Comparison of ENCODE assay signal across 8 mouse cellular contexts in the genomic region with DNA sequence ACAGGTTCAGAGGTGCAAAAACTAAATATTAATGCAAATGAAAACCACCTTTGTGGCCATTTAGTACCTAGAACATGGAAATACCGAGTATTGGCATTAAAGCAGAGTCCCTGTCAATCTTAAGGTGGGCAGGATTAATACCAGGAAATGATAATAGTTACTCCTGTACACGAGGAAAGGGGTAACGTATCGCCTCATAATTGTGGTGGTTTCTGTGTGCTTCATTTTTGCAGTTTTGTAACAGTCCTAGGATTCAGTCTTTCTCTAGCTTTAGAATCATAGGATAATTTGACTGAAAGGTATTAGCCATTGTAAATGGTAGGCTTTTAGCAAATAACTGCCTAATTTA. TPM values are rescaled to one million over a fixed set of nuclear protein-coding genes. Genes with fewer than 3 reads are reported as not detected.
DNase-seq lines count a peak whose midpoint lies in the region; ATAC-seq and TF ChIP-seq lines count a peak whose summit lies in the region.

No protein-coding gene starts in this region.

- no peak for ATAC-seq in megakaryocyte, adult 5-6 weeks (ENCODE audit: poor library complexity, severe bottlenecking)
- ATAC-seq in forebrain, embryonic 11.5 days (replicated peaks; ENCODE audit: low FRiP score): no peak
- no peak for ATAC-seq in limb, embryonic 14.5 days (ENCODE audit: low FRiP score, low read depth)
- ATAC-seq in stomach, embryonic 15.5 days (ENCODE audit: insufficient read depth, low FRiP score, low read depth): no peak

- no peaks in the 10 kb centered on the region for H3K9me3 ChIP-seq in megakaryocyte, embryonic 14.5 days
- no peaks in the 10 kb centered on the region for H3K9me3 ChIP-seq in forebrain, embryonic 11.5 days (ENCODE audit: control insufficient read depth, low read length)
- no peaks in the 10 kb centered on the region for H3K9me3 ChIP-seq in limb, embryonic 14.5 days (ENCODE audit: control insufficient read depth, low read length)
- no peaks in the 10 kb centered on the region for H3K9me3 ChIP-seq in stomach, embryonic 15.5 days

- no peak overlapping the region for H3K27ac ChIP-seq in forebrain, embryonic 11.5 days (ENCODE audit: low read depth, low read length)
- no peak overlapping the region for H3K27ac ChIP-seq in limb, embryonic 14.5 days (replicated peaks; ENCODE audit: low read depth, low read length)
- H3K27ac ChIP-seq in stomach, embryonic 15.5 days: peak overlapping the region; percentile 92; the same call in 1 of the 2 replicates

- H3K27me3 ChIP-seq in megakaryocyte, embryonic 14.5 days (replicated peaks): no peaks in the 10 kb centered on the region
- H3K27me3 ChIP-seq in forebrain, embryonic 11.5 days (ENCODE audit: control insufficient read depth, insufficient read depth, low read length): no peaks in the 10 kb centered on the region
- no peaks in the 10 kb centered on the region for H3K27me3 ChIP-seq in limb, embryonic 14.5 days (ENCODE audit: control insufficient read depth, insufficient read depth, low read length)
- no peaks in the 10 kb centered on the region for H3K27me3 ChIP-seq in stomach, embryonic 15.5 days (replicated peaks)

- H3K4me1 ChIP-seq in megakaryocyte, embryonic 14.5 days: peaks cover 56% of the 10 kb centered on the region
- H3K4me1 ChIP-seq in forebrain, embryonic 11.5 days (replicated peaks; ENCODE audit: control insufficient read depth, insufficient read depth, low read length): 0 out of 2 replicates have a peak, but pooled peaks cover 3% of the 10 kb centered on the region
- H3K4me1 ChIP-seq in limb, embryonic 14.5 days (ENCODE audit: control insufficient read depth, insufficient read depth, low read length): peaks cover 19% of the 10 kb centered on the region; the same call in 1 of the 2 replicates
- peaks cover 18% of the 10 kb centered on the region; the same call in 1 of the 2 replicates for H3K4me1 ChIP-seq in stomach, embryonic 15.5 days

- DNase-seq in forebrain, embryonic 11.5 days (ENCODE audit: low spot score): no peak
- DNase-seq in limb, embryonic 14.5 days (ENCODE audit: low spot score): no peak
- DNase-seq in cerebellum, postnatal 25 days: no peak
- DNase-seq in c-Kit-positive CD71-positive TER-119-positive erythroid progenitor cells, embryonic 14.5 days (ENCODE audit: low spot score): no peak
- no peak for DNase-seq in layer of hippocampus, postnatal 36 days

- peak overlapping the region; percentile 94 for H3K4me3 ChIP-seq in megakaryocyte, embryonic 14.5 days (replicated peaks)
- peak overlapping the region; percentile 100 for H3K4me3 ChIP-seq in forebrain, embryonic 11.5 days (ENCODE audit: low read depth, low read length)
- H3K4me3 ChIP-seq in limb, embryonic 14.5 days (replicated peaks; ENCODE audit: low read length): peak overlapping the region; percentile 96
- H3K4me3 ChIP-seq in stomach, embryonic 15.5 days (replicated peaks): peak overlapping the region; percentile 95

- no peak overlapping the region; the same call in 1 of the 2 replicates for H3K9ac ChIP-seq in forebrain, embryonic 11.5 days (ENCODE audit: low read length)
- H3K9ac ChIP-seq in limb, embryonic 14.5 days (ENCODE audit: low read depth, low read length, severe bottlenecking): no peak overlapping the region
- no peak overlapping the region for H3K9ac ChIP-seq in stomach, embryonic 15.5 days

- no peak for TF ChIP-seq POLR2A in limb, embryonic 14.5 days (IDR thresholded peaks at IDR 0.05; ENCODE audit: borderline replicate concordance, extremely low read depth, insufficient read depth, insufficient read length)

- H3K4me2 ChIP-seq in forebrain, embryonic 11.5 days (ENCODE audit: low read depth, low read length, severe bottlenecking): peak overlapping the region; percentile 84
- H3K4me2 ChIP-seq in limb, embryonic 14.5 days (replicated peaks; ENCODE audit: low read depth, low read length, severe bottlenecking): peak overlapping the region; percentile 89
- H3K4me2 ChIP-seq in stomach, embryonic 15.5 days: peak overlapping the region; percentile 82

- 55% methylated on average over 4 of the region's 4 CpGs for WGBS in forebrain, embryonic 11.5 days
- 33% methylated on average over 4 of the region's 4 CpGs for WGBS in limb, embryonic 14.5 days
- 21% methylated on average over 4 of the region's 4 CpGs for WGBS in stomach, embryonic 15.5 days

- peaks cover 42% of the 10 kb centered on the region for H3K36me3 ChIP-seq in megakaryocyte, embryonic 14.5 days (replicated peaks; ENCODE audit: low read length)
- H3K36me3 ChIP-seq in forebrain, embryonic 11.5 days (ENCODE audit: control insufficient read depth, insufficient read depth, low read length): peaks cover 19% of the 10 kb centered on the region
- H3K36me3 ChIP-seq in limb, embryonic 14.5 days (ENCODE audit: control insufficient read depth, insufficient read depth, low read length): peaks cover 41% of the 10 kb centered on the region
- H3K36me3 ChIP-seq in stomach, embryonic 15.5 days: peaks cover 33% of the 10 kb centered on the region

RNA-seq across cellular contexts. Expression of a gene that starts 2.1 kb away (rescaled TPM):
- 932 and 1,228 TPM in 2 replicates for polyA plus RNA-seq in megakaryocyte, embryonic 14.5 days (2012; ENCODE audit: insufficient read depth, low replicate concordance)
- 717 and 805 TPM in 2 replicates for total RNA-seq in megakaryocyte, adult 5-6 weeks (2015)
- 1,003 and 1,237 TPM in 2 replicates for total RNA-seq in megakaryocyte, adult 5-6 weeks (2017)
- 1,244 and 1,283 TPM in 2 replicates for polyA plus RNA-seq in forebrain, embryonic 11.5 days (2014; fragmentation: Nextera tagmentation; extraction: Ambion mirVana)
- polyA plus RNA-seq in limb, embryonic 14.5 days (2012; rRNA removed): 306 and 318 TPM in 2 replicates
- polyA plus RNA-seq in limb, embryonic 14.5 days (2014; fragmentation: Nextera tagmentation; extraction: Ambion mirVana): 1,221 and 1,299 TPM in 2 replicates
- 1,764 and 1,796 TPM in 2 replicates for polyA plus RNA-seq in stomach, embryonic 15.5 days (2015; fragmentation: Nextera tagmentation; extraction: Ambion mirVana)
- 1,000 to 10,000 TPM; 2,038 to 2,139 TPM for total RNA-seq in layer of hippocampus, postnatal 36 days (2021)

RNA-seq across cellular contexts. Expression of a gene that starts 41.9 kb away (rescaled TPM):
- polyA plus RNA-seq in megakaryocyte, embryonic 14.5 days (2012; ENCODE audit: insufficient read depth, low replicate concordance): 1.5 and 4.5 TPM in 2 replicates
- 3.3 and 8.2 TPM in 2 replicates for total RNA-seq in megakaryocyte, adult 5-6 weeks (2015)
- 20.4 and 25.9 TPM in 2 replicates for total RNA-seq in megakaryocyte, adult 5-6 weeks (2017)
- polyA plus RNA-seq in forebrain, embryonic 11.5 days (2014; fragmentation: Nextera tagmentation; extraction: Ambion mirVana): 14.4 and 16.2 TPM in 2 replicates
- 12.3 and 13.0 TPM in 2 replicates for polyA plus RNA-seq in limb, embryonic 14.5 days (2012; rRNA removed)
- 12.4 and 14.0 TPM in 2 replicates for polyA plus RNA-seq in limb, embryonic 14.5 days (2014; fragmentation: Nextera tagmentation; extraction: Ambion mirVana)
- polyA plus RNA-seq in stomach, embryonic 15.5 days (2015; fragmentation: Nextera tagmentation; extraction: Ambion mirVana): 10.3 and 12.2 TPM in 2 replicates
- total RNA-seq in layer of hippocampus, postnatal 36 days (2021): 10 to 100 TPM; 19.7 to 20.2 TPM
